In genomic region chr4:142588418-142589083, GRCm38 (mm10) we compare ENCODE assay signal across 8 mouse cellular contexts.
DNase-seq lines count a peak whose midpoint lies in the region; ATAC-seq lines count a peak whose summit lies in the region.

No protein-coding gene starts in this region.

- no peaks in the 10 kb centered on the region for H3K36me3 ChIP-seq in limb, embryonic 10.5 days

- H3K27ac ChIP-seq in limb, embryonic 10.5 days = peak overlapping the region; percentile 34; the same call in 1 of the 2 replicates

- DNase-seq in cerebellum, adult 8-10 months = peak; percentile 1
- DNase-seq in cerebellum, adult 11-12 months = no peak
- DNase-seq in right cerebral cortex, adult 18-20 months = peak; percentile 24
- no peak for DNase-seq in right cerebral cortex, postnatal 14 days
- DNase-seq in limb, embryonic 10.5 days (ENCODE audit: low spot score) = no peak
- no peak for DNase-seq in urinary bladder, adult 18-20 months (ENCODE audit: low spot score in 2 of 2)
- no peak for DNase-seq in lung, postnatal 10 days

- no peaks in the 10 kb centered on the region for H3K27me3 ChIP-seq in limb, embryonic 10.5 days (ENCODE audit: low read depth, poor library complexity, severe bottlenecking)

- no peaks in the 10 kb centered on the region for H3K9me3 ChIP-seq in limb, embryonic 10.5 days (replicated peaks)

- peaks cover 25% of the 10 kb centered on the region for H3K4me1 ChIP-seq in limb, embryonic 10.5 days

- no peak for ATAC-seq in megakaryocyte-erythroid progenitor cell, adult 5-6 weeks (replicated peaks; ENCODE audit: low FRiP score, low TSS enrichment, poor library complexity, severe bottlenecking)

- no peak overlapping the region for H3K4me3 ChIP-seq in limb, embryonic 10.5 days

- WGBS in limb, embryonic 10.5 days = 65% methylated on average over 24 of the region's 24 CpGs

Comparison
In these comparisons a context has a peak if more than half of its experiments do, and no peak if none do; other contexts are left out.
1. DNase-seq: peak in cerebellum, adult 8-10 months (single experiment) and right cerebral cortex, adult 18-20 months (single experiment); none in cerebellum, adult 11-12 months (single experiment), right cerebral cortex, postnatal 14 days (single experiment), limb, embryonic 10.5 days (single experiment), urinary bladder, adult 18-20 months (0 of 2) and lung, postnatal 10 days (single experiment).